ENCODE assay signal across 12 mouse cellular contexts in genomic region chr5:125385215-125385940, GRCm38 (mm10). TPM values are rescaled to one million over a fixed set of nuclear protein-coding genes. Genes with fewer than 3 reads are reported as not detected.
DNase-seq lines count a peak whose midpoint lies in the region; ATAC-seq and TF ChIP-seq lines count a peak whose summit lies in the region.
"Had no signal": no experiment of that assay in that cellular context is flagged by ENCODE, and none has a peak within 500 bp of the region (broad histone marks: within the 10 kb centered on the region; RNA-seq: fewer than 3 reads in every experiment).

No protein-coding gene starts in this region.

- no peak overlapping the region for H3K9ac ChIP-seq in forebrain, embryonic 16.5 days (replicated peaks; ENCODE audit: low read depth, low read length)
- no peak overlapping the region for H3K9ac ChIP-seq in forebrain, embryonic 11.5 days (ENCODE audit: low read length)
- no peak overlapping the region for H3K9ac ChIP-seq in midbrain, embryonic 15.5 days
- H3K9ac ChIP-seq: liver, embryonic 13.5 days had no signal

- 70% methylated on average over 8 of the region's 8 CpGs for WGBS in forebrain, embryonic 16.5 days
- 80% methylated on average over 8 of the region's 8 CpGs for WGBS in forebrain, embryonic 11.5 days
- WGBS in midbrain, embryonic 15.5 days = 64% methylated on average over 8 of the region's 8 CpGs

- peak overlapping the region; percentile 2; the same call in 1 of the 2 replicates for H3K4me2 ChIP-seq in forebrain, embryonic 16.5 days (ENCODE audit: low read length)
- no peak overlapping the region for H3K4me2 ChIP-seq in forebrain, embryonic 11.5 days (ENCODE audit: low read depth, low read length, severe bottlenecking)
- H3K4me2 ChIP-seq in midbrain, embryonic 15.5 days = peak overlapping the region; percentile 18
- H3K4me2 ChIP-seq: liver, embryonic 13.5 days had no signal

- no peak overlapping the region for H3K27ac ChIP-seq in forebrain, embryonic 16.5 days (ENCODE audit: low read length)
- no peak overlapping the region for H3K27ac ChIP-seq in forebrain, embryonic 11.5 days (ENCODE audit: low read depth, low read length)
- no peak overlapping the region for H3K27ac ChIP-seq in left cerebral cortex, adult 2 months
- no peak overlapping the region for H3K27ac ChIP-seq in midbrain, embryonic 15.5 days
- H3K27ac ChIP-seq: liver, embryonic 13.5 days had no signal

- intact Hi-C loops in left cerebral cortex, adult 2 months (cut with DNase I) = no loop called here
- intact Hi-C loops in left cerebral cortex, postnatal 4 days (cut with DNase I) = no loop called here

- no peak overlapping the region for H3K4me3 ChIP-seq in forebrain, embryonic 16.5 days (replicated peaks; ENCODE audit: low read length)
- H3K4me3 ChIP-seq in forebrain, embryonic 11.5 days (ENCODE audit: low read depth, low read length) = no peak overlapping the region
- peak overlapping the region; percentile 44 for H3K4me3 ChIP-seq in left cerebral cortex, adult 2 months
- no peak overlapping the region; the same call in 1 of the 2 replicates for H3K4me3 ChIP-seq in midbrain, embryonic 15.5 days
- H3K4me3 ChIP-seq: erythroblast, embryonic 14.5 days; liver, embryonic 13.5 days had no signal

- peaks cover 8% of the 10 kb centered on the region; the same call in 1 of the 2 replicates for H3K36me3 ChIP-seq in forebrain, embryonic 16.5 days (ENCODE audit: control insufficient read depth, insufficient read depth)
- peaks cover 4% of the 10 kb centered on the region; the same call in 1 of the 2 replicates for H3K36me3 ChIP-seq in forebrain, embryonic 11.5 days (ENCODE audit: control insufficient read depth, insufficient read depth, low read length)
- H3K36me3 ChIP-seq in midbrain, embryonic 15.5 days (replicated peaks) = peaks cover 17% of the 10 kb centered on the region

- no peak for ATAC-seq in forebrain, embryonic 16.5 days
- no peak for ATAC-seq in forebrain, embryonic 11.5 days (replicated peaks; ENCODE audit: low FRiP score)
- no peak for ATAC-seq in midbrain, embryonic 15.5 days (replicated peaks)

- H3K27me3 ChIP-seq in forebrain, embryonic 16.5 days (replicated peaks; ENCODE audit: control insufficient read depth, insufficient read depth, low read length) = no peaks in the 10 kb centered on the region
- H3K27me3 ChIP-seq in forebrain, embryonic 11.5 days (ENCODE audit: control insufficient read depth, insufficient read depth, low read length) = no peaks in the 10 kb centered on the region
- no peaks in the 10 kb centered on the region for H3K27me3 ChIP-seq in midbrain, embryonic 15.5 days (replicated peaks)
- H3K27me3 ChIP-seq: liver, embryonic 13.5 days had no signal

- no peak for DNase-seq in forebrain, embryonic 11.5 days (ENCODE audit: low spot score)
- DNase-seq in left cerebral cortex, adult 2 months (ENCODE audit: extremely low spot score in 1 of 2, low spot score in 2 of 2) = no peak
- no peak for DNase-seq in left cerebral cortex, postnatal 4 days
- DNase-seq in NIH3T3 (ENCODE audit: low read depth) = peak; percentile 64
- DNase-seq in cerebellum, postnatal 25 days = no peak
- DNase-seq in cerebellum, postnatal 36 days = no peak
- DNase-seq: cerebellum, adult 9-10 months; kidney, postnatal 14 days; liver, embryonic 13.5 days had no signal

- no peak; the same call in 1 of the 2 replicates for TF ChIP-seq CTCF in left cerebral cortex, adult 2 months (IDR thresholded peaks at IDR 0.05)

- H3K4me1 ChIP-seq in forebrain, embryonic 16.5 days (replicated peaks; ENCODE audit: control insufficient read depth, insufficient read depth, low read length) = peaks cover 25% of the 10 kb centered on the region
- peaks cover 3% of the 10 kb centered on the region; the same call in 1 of the 2 replicates for H3K4me1 ChIP-seq in forebrain, embryonic 11.5 days (replicated peaks; ENCODE audit: control insufficient read depth, insufficient read depth, low read length)
- peaks cover 34% of the 10 kb centered on the region for H3K4me1 ChIP-seq in midbrain, embryonic 15.5 days

- H3K9me3 ChIP-seq in forebrain, embryonic 16.5 days (ENCODE audit: control insufficient read depth, low read length) = no peaks in the 10 kb centered on the region
- H3K9me3 ChIP-seq in forebrain, embryonic 11.5 days (ENCODE audit: control insufficient read depth, low read length) = no peaks in the 10 kb centered on the region
- no peaks in the 10 kb centered on the region for H3K9me3 ChIP-seq in midbrain, embryonic 15.5 days
- H3K9me3 ChIP-seq: liver, embryonic 13.5 days had no signal

RNA-seq across cellular contexts. Expression of gene Gm10382, which starts 3.7 kb away (rescaled TPM):
- polyA plus RNA-seq in forebrain, embryonic 16.5 days (2015; fragmentation: Nextera tagmentation; extraction: Ambion mirVana) = 0.39 and 0.46 TPM in 2 replicates
- polyA plus RNA-seq in forebrain, embryonic 11.5 days (2014; fragmentation: Nextera tagmentation; extraction: Ambion mirVana) = 0.23 and 0.65 TPM in 2 replicates
- total RNA-seq in left cerebral cortex, adult 2 months (2021) = under 1 TPM; 0.28 to 0.48 TPM
- under 1 TPM; 0.48 to 0.52 TPM for total RNA-seq in left cerebral cortex, postnatal 4 days (2021)
- 0.74 and 0.86 TPM in 2 replicates for polyA plus RNA-seq in midbrain, embryonic 15.5 days (2015; fragmentation: Nextera tagmentation; extraction: Ambion mirVana)

RNA-seq across cellular contexts. Expression of gene Ubc, which starts 4.6 kb away (rescaled TPM):
- 1,295 and 1,372 TPM in 2 replicates for polyA plus RNA-seq in forebrain, embryonic 16.5 days (2015; fragmentation: Nextera tagmentation; extraction: Ambion mirVana)
- polyA plus RNA-seq in forebrain, embryonic 11.5 days (2014; fragmentation: Nextera tagmentation; extraction: Ambion mirVana) = 1,042 and 1,121 TPM in 2 replicates
- total RNA-seq in left cerebral cortex, adult 2 months (2021) = 100 to 1,000 TPM; 846 to 851 TPM
- 100 to 1,000 TPM; 849 to 918 TPM for total RNA-seq in left cerebral cortex, postnatal 4 days (2021)
- 1,496 and 1,513 TPM in 2 replicates for polyA plus RNA-seq in midbrain, embryonic 15.5 days (2015; fragmentation: Nextera tagmentation; extraction: Ambion mirVana)

RNA-seq across cellular contexts. Expression of gene Scarb1, which starts 44.5 kb away (rescaled TPM):
- polyA plus RNA-seq in forebrain, embryonic 16.5 days (2015; fragmentation: Nextera tagmentation; extraction: Ambion mirVana) = 33.4 and 38.3 TPM in 2 replicates
- polyA plus RNA-seq in forebrain, embryonic 11.5 days (2014; fragmentation: Nextera tagmentation; extraction: Ambion mirVana) = 43.7 and 45.7 TPM in 2 replicates
- 10 to 100 TPM; 24.4 to 29.6 TPM for total RNA-seq in left cerebral cortex, adult 2 months (2021)
- 10 to 100 TPM; 56.2 to 56.7 TPM for total RNA-seq in left cerebral cortex, postnatal 4 days (2021)
- 40.3 and 45.9 TPM in 2 replicates for polyA plus RNA-seq in midbrain, embryonic 15.5 days (2015; fragmentation: Nextera tagmentation; extraction: Ambion mirVana)

RNA-seq across cellular contexts. Expression of gene Dhx37, which starts 48.5 kb away (rescaled TPM):
- 10.5 and 13.5 TPM in 2 replicates for polyA plus RNA-seq in forebrain, embryonic 16.5 days (2015; fragmentation: Nextera tagmentation; extraction: Ambion mirVana)
- 15.7 and 16.4 TPM in 2 replicates for polyA plus RNA-seq in forebrain, embryonic 11.5 days (2014; fragmentation: Nextera tagmentation; extraction: Ambion mirVana)
- total RNA-seq in left cerebral cortex, adult 2 months (2021) = 10 to 100 TPM; 12.2 to 12.7 TPM
- total RNA-seq in left cerebral cortex, postnatal 4 days (2021) = 10 to 100 TPM; 20.3 to 20.6 TPM
- polyA plus RNA-seq in midbrain, embryonic 15.5 days (2015; fragmentation: Nextera tagmentation; extraction: Ambion mirVana) = 14.2 and 14.8 TPM in 2 replicates

RNA-seq across cellular contexts. Expression of gene Bri3bp, which starts 56.0 kb away (rescaled TPM):
- 37.8 and 38.3 TPM in 2 replicates for polyA plus RNA-seq in forebrain, embryonic 16.5 days (2015; fragmentation: Nextera tagmentation; extraction: Ambion mirVana)
- 44.1 TPM in 2 replicates for polyA plus RNA-seq in forebrain, embryonic 11.5 days (2014; fragmentation: Nextera tagmentation; extraction: Ambion mirVana)
- 10 to 100 TPM; 95.2 to 95.6 TPM for total RNA-seq in left cerebral cortex, adult 2 months (2021)
- total RNA-seq in left cerebral cortex, postnatal 4 days (2021) = 10 to 100 TPM; 81.1 to 88.2 TPM
- 36.4 and 37.9 TPM in 2 replicates for polyA plus RNA-seq in midbrain, embryonic 15.5 days (2015; fragmentation: Nextera tagmentation; extraction: Ambion mirVana)
